Mouse (Mus musculus): ENCODE measurements around the gene Podxl2.

Gene Podxl2

GRCm38 (mm10) chr6:88886417-88886967 is 11.6 kb upstream of the Podxl2 start:
- no peak for DNase-seq

- no peak for DNase-seq
These were observed 11.0 kb upstream of the Podxl2 start for GRCm38 (mm10) chr6:88885644-88886416.

GRCm38 (mm10) chr6:88884690-88885089 is 9.8 kb upstream of the Podxl2 start:
- no peak for DNase-seq

DNA sequence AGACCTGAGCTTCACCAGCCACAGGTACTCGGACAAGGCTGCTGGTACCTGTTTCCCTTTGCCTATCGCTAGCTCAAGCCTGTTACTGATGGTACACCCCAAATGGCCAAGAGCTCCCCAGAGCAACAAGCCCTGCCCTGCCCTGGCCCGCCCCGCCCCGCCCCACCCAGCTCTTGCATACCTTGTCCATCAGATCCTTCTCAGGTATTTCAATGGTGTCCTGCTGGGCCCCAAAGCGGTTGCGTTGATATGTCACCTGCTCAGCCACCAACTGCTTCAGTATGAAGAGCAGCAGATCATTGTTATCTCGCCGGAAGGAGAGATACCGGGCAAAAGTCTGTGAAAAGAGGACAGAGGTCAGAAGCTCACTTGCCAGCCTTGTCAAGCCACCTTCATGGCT is 9.4 kb upstream of the Podxl2 start:
- no peak for DNase-seq

DNA sequence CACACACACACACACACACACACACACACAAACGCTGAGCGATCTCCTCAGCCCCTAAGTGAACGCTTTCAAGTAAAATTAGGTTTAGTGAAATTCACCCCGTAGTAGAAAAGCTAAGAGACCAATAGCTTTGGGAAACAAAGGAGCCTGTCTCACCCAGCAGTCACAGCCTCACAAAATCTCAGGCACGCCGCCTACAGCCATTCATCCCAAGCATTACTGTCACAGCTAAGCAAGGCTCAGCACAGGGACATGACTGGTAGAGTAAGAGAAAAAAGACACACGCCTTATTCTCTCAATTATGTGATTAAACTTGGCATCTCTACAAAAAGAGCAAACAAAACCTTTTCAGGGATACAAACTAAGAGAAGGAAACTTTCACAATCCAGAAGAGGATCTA is 6.5 kb upstream of the Podxl2 start:
- DNase-seq = no peak

DNA sequence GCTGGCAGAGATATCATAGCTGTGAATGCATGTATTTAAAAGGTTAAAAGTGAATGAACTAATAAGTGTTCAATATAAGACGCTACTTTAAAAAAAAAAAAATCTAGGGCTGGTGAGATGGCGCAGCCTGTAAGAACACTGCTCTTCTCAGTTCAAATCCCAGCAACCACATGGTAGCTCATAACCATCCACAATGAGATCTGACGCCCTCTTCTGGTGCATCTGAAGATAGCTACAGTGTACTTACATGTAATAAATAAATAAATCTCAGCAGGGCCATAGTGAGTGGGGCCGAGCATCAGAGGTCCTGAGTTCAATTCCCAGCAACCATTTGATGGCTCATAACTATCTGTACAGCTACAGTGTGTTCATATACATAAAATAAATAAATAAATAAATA is 4.6 kb upstream of the Podxl2 start:
- DNase-seq = no peak

DNA sequence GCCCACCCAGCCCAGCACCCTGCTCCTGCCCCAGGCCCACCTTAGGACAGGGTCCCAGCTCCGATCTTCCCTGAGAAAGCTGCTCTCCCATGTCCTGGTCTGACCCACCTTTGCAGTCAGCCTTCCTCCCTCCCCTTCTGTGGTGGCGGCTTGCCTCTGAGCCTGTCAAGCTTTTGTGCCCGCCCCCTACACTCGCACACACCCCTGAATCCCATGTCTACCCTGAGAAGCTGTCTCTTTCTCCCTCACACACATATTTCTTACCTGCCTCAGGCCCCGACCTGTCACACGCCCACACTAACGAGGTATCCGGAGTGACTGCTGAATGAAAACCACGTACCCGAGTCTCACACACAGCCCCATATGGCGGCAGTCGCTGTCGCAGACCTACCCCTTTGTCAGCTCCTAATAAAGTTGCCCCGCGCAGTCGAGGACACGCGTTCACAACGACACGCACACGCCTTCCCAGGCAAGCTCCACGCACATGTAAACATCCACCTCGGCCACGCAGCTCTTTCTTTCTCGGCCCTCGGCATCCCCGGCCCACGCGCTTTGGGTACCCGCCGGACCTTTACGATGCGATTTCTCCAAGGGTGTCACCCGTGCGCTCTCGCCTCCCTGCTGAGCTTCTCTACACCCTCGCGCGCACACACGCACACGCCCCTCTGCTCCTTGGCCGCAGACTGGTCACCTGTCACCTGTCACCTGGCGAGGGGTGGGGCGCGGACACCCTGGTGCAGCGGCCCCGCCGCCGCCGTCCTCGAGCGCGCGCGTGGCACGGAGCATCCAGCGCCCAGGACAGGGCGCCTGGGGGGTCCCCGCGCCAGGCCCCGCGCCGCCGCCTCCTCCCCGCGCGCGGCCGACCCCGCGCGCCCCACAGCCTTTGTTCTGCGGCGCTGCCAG is 628 bp downstream of the Podxl2 start:
- peak; percentile 33 for DNase-seq

DNA sequence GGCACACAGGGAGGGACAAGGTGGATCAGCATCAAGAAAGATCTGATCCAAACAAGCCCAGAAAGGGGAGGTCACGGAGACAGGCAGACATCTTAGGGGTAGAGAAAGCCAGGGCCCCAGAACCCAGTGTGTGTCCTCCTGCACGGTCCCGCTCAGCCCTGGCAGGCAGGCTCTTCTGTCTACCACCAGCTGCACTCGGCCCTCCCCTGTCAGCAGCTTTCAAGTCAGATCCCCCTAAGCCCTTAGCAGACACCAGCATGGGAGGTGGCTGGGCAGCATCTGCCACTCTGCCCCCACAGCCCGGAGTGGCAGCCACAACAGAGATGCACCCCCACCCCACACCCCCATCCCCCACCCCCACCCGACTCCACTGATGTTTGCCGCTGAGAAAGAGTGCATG is 2.0 kb downstream of the Podxl2 start:
- no peak for DNase-seq

GRCm38 (mm10) chr6:88871546-88871945 is 3.3 kb downstream of the Podxl2 start:
- no peak for DNase-seq

DNA sequence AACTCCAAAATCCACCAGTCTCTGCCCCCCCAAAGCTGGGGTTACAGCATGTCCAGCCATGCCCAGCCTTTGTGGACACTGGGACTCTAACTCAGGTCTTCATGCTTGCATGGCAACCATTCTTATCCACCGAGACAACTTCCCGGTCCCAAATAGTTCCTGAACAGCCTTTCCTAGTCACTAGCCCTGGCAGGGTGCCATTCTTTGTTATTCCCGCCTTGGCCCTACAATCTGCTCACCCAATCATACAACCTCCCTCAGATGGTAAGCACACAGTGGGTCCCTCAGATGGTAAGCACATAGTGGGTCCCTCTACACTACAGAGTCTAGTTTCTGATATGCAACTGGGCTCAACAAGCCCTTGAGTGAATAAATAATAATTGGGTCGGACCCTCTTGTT is 4.2 kb downstream of the Podxl2 start:
- DNase-seq = peak; percentile 38

GRCm38 (mm10) chr6:88869459-88869858 is 5.4 kb downstream of the Podxl2 start:
- no peak for DNase-seq

DNA sequence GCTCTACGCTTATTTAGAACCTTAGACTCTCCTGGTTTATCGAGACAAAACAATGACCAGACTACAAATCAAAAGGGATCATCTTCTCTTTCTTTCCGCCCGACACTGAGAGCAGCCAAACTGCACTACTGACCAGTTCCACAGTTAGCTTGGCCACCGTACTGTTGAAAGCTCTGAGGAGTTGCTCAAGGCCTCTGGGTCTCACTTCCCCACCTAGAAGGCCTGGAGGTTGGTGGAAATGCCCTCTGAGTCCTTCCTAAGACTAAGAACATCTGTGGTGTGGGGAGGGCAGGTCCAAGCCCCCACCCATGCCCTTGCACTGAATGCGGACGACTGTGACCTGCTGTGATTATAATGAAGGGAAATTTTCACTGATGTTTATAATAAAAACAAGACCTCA is 9.1 kb downstream of the Podxl2 start:
- DNase-seq = no peak

GRCm38 (mm10) chr6:88860914-88861313 is 13.9 kb downstream of the Podxl2 start:
- peak; percentile 45 for DNase-seq

DNA sequence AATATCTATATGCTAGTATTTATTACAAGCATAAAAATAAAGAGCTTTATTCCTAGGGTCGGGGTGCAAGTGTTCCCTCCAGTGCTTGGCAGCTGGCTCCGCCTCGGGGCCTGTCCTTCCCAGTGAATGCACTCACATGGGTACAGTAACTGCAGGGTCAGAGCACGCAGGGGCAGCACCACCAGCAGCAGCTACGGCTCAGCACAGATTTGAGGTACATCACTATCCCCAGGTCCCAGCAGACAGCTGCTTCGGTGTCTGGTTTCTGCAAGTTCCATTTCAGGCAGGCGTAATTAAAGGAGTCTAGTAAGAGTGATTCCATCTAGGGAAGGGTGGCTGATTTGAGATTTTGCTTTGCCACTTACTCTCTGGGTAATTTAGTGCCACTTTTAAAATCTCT is 16.5 kb downstream of the Podxl2 start:
- no peak for DNase-seq

GRCm38 (mm10) chr6:88857830-88858229 is 17.0 kb downstream of the Podxl2 start:
- no peak for DNase-seq

- DNase-seq = peak; percentile 72
These were observed 17.6 kb downstream of the Podxl2 start for GRCm38 (mm10) chr6:88857249-88857648.

GRCm38 (mm10) chr6:88855636-88856035 is 19.2 kb downstream of the Podxl2 start:
- DNase-seq = peak; percentile 79

DNA sequence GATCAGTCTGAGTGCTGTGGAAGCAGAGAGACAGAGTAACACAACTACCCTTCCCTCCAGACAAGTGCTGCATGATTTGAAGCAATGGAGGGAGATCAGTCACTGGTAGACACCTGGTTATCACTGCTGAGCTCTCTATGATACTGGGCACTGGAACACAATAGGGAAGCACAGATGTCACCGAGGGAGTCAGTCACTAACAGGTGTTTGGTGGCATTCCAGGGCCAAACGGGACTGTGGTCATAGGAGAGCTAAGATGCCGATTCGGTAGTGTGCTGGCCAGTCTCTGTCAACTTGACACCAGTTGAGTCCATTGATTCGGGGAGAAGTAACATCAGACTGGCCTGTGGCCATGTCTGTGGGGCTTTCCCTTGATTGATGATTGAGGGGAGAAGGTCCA is 20.3 kb downstream of the Podxl2 start:
- DNase-seq = no peak

- DNase-seq = no peak
These were observed 24.8 kb downstream of the Podxl2 start for GRCm38 (mm10) chr6:88850034-88850433.

GRCm38 (mm10) chr6:88849270-88849669 is 25.6 kb downstream of the Podxl2 start:
- peak; percentile 53 for DNase-seq

DNA sequence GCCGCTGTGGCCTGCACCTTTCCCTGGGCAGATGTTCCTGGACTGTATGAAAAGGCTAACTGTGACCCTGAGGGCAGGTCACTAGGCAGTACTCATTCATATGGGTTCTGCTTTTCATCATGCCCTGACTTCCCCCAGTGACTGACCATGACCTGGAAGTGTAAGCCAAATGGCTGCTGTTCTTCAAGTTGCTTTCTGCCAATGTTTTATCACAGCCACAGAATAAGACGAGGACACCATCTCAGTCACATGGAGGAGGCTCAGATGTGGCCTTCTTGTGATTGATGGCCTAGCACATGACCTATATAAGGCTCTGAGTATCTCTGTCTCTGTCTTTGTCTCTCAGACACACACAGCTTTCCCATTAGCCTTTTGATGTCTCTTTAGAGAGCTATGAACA is 27.3 kb downstream of the Podxl2 start:
- DNase-seq = no peak

GRCm38 (mm10) chr6:88844901-88845565 is 29.8 kb downstream of the Podxl2 start:
- DNase-seq = no peak

Data from kidney, postnatal 10 days (tissue).